Mouse (Mus musculus): ENCODE data around the gene Fam89a.

DNA sequence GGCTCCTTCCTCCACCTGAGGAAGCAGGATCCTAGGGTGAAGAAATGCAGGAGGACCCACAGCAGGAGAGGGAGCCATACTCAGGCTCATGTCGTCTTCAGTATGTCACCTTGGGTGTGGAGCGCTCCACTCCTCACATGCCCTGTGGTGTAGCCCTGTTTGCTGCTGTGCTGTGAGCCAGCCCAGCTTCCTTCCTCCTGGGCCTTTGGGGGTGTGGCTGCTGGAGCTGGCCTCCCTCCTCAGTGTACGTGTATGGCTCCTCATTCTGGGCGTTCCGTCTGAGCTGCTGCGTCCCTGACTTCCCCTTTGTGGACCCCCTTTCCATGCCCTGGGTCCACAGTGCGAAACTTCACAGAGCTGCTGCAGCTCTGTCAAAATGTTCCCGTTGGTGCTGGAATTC, 18.8 kb downstream of the Fam89a start:
- TF ChIP-seq CTCF (IDR thresholded peaks at IDR 0.05; ENCODE audit: control insufficient read depth, insufficient read depth, low read length): no peak
- no peak for TF ChIP-seq POLR2A (IDR thresholded peaks at IDR 0.05; ENCODE audit: borderline replicate concordance, control insufficient read depth, low read depth, low read length)
